Mouse (Mus musculus): Measurements from ENCODE around the gene Vmn2r57.
"Not testable (repeated sequence)": the region's sequence is repeated elsewhere in the genome, so short reads cannot be mapped to it uniquely, and the experiment has no call there.

Vmn2r57 gene

GRCm38 (mm10) chr7:41448596-41448995 lies at the start of gene Vmn2r57:
Vmn2r57 (minus strand) TSS chr7:41448696.
- DNase-seq (ENCODE audit: low spot score), result not testable (repeated sequence)

- DNase-seq (ENCODE audit: low spot score), result no peak
These were observed 49.4 kb upstream of the Vmn2r57 start for GRCm38 (mm10) chr7:41497871-41498270.

GRCm38 (mm10) chr7:41451864-41452263 lies 3.4 kb upstream of the Vmn2r57 start:
- no peak for DNase-seq (ENCODE audit: low spot score)

- DNase-seq (ENCODE audit: low spot score), result no peak
These were observed 54.4 kb downstream of the Vmn2r57 start for GRCm38 (mm10) chr7:41394130-41394529.

GRCm38 (mm10) chr7:41393048-41393971 lies 55.2 kb downstream of the Vmn2r57 start, which contains the start of gene AI987944:
AI987944 (minus strand) TSS chr7:41393379.
- DNase-seq (ENCODE audit: low spot score), result peak; percentile 87

All from testis, postnatal 14 days (tissue).